Mouse (Mus musculus): ENCODE measurements at regions not wholly inside any gene's neighbourhood (a gene's known extent, or its start where the extent isn't known, plus 50 kb on each side); places are given as distances from the start of the nearest gene placed in this dataset.
"Not testable (repeated sequence)": the region's sequence is repeated elsewhere in the genome, so short reads cannot be mapped to it uniquely, and the experiment has no call there.

DNA sequence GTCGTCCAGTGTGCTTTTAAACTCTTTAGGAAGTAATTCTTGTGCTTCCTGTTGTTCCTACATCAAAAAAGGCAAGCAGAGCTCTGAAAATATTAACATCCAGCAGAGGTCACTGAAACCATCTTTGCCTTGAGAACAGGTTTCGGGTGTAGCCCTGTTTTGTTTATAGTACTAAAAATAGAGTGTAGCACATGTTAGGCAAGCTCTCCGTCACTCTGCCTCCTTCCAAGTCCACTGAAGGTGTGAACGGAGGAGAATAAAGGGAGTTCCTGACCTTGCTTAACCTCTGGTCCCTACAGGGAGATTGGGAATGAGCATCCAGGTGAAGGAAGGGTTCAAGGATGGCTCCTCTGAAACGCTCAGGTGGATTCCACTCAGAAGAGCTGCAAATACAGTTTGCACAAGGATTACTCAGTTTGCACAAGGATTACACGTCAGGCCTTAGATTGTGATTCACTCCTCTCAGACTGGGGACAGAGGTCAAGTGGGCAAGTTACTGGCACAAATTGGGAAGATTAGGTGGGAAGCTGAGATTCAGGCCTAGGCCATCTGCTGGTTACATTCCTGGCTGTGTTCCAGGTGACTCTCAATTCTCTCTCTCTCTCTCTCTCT is 304.5 kb downstream of the Sfmbt2 start:
- H3K4me3 ChIP-seq (replicated peaks; ENCODE audit: low read length), result no peak overlapping the region
- ATAC-seq (ENCODE audit: low FRiP score, low read depth) (no peak), DNase-seq (ENCODE audit: low spot score) (peak; percentile 34)
- no peaks in the 10 kb centered on the region for H3K9me3 ChIP-seq (ENCODE audit: control insufficient read depth, low read length)
- no peaks in the 10 kb centered on the region for H3K36me3 ChIP-seq (ENCODE audit: control insufficient read depth, insufficient read depth, low read length)
- peaks cover 14% of the 10 kb centered on the region; the same call in 1 of the 2 replicates for H3K4me1 ChIP-seq (ENCODE audit: control insufficient read depth, insufficient read depth, low read length)
- no peak overlapping the region for H3K27ac ChIP-seq (replicated peaks; ENCODE audit: low read depth, low read length)
- WGBS, result 27% methylated on average over 6 of the region's 6 CpGs
- no peak for TF ChIP-seq POLR2A (IDR thresholded peaks at IDR 0.05; ENCODE audit: borderline replicate concordance, extremely low read depth, insufficient read depth, insufficient read length)
- H3K4me2 ChIP-seq (replicated peaks; ENCODE audit: low read depth, low read length, severe bottlenecking), result no peak overlapping the region
- H3K27me3 ChIP-seq (ENCODE audit: control insufficient read depth, insufficient read depth, low read length), result no peaks in the 10 kb centered on the region
- no peak overlapping the region for H3K9ac ChIP-seq (ENCODE audit: low read depth, low read length, severe bottlenecking)

DNA sequence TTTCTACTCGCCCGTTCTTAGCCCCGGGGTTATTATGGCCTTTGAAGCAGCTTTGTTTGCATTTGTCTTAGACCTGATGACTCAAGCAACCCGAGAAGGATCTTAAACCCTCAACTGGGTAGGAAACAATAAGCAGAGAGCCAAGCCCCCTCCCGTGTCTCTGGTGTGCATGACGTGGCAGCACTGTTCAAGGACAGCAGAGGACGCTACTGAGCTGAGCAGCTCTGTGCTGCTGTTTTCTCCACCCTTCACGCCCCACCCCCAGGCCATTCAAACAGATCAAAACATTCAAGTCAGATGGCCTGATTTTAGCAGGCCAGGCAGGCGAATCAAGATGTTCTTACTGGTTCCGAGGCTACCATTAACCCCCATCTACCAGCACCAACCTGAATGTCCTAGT is 331.1 kb downstream of the Sfmbt2 start:
- H3K4me3 ChIP-seq (replicated peaks; ENCODE audit: low read length), result no peak overlapping the region
- no peak overlapping the region for H3K27ac ChIP-seq (replicated peaks; ENCODE audit: low read depth, low read length)
- ATAC-seq (ENCODE audit: low FRiP score, low read depth), result no peak
- 44% methylated on average over 10 of the region's 10 CpGs for WGBS
- DNase-seq (ENCODE audit: low spot score), result no peak
- TF ChIP-seq POLR2A (IDR thresholded peaks at IDR 0.05; ENCODE audit: borderline replicate concordance, extremely low read depth, insufficient read depth, insufficient read length), result no peak
- no peaks in the 10 kb centered on the region for H3K9me3 ChIP-seq (ENCODE audit: control insufficient read depth, low read length)
- H3K27me3 ChIP-seq (ENCODE audit: control insufficient read depth, insufficient read depth, low read length), result no peaks in the 10 kb centered on the region
- no peak overlapping the region for H3K4me2 ChIP-seq (replicated peaks; ENCODE audit: low read depth, low read length, severe bottlenecking)
- no peak overlapping the region for H3K9ac ChIP-seq (ENCODE audit: low read depth, low read length, severe bottlenecking)
- H3K36me3 ChIP-seq (ENCODE audit: control insufficient read depth, insufficient read depth, low read length), result no peaks in the 10 kb centered on the region
- H3K4me1 ChIP-seq (ENCODE audit: control insufficient read depth, insufficient read depth, low read length), result no peaks in the 10 kb centered on the region

DNA sequence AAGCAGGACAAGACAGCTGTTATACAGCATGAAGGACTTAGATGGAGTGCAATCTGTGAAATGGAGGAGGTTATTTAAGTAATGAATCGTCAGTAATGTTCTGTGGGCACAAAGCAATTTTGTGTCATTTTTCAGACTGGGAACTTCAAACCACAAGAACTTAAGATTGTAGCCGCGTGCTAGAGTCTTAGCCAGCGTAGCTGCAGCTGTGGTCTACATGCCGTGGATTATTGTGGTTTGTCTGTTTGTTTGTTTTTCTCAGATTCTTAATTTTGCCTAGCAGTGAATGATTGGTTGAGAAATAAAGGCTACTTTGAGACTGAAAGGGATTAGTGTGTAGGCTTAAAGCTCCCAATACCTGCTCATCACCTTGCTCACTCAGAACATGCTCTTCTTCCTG is 348.1 kb downstream of the Sfmbt2 start:
- no peak for TF ChIP-seq POLR2A (IDR thresholded peaks at IDR 0.05; ENCODE audit: borderline replicate concordance, extremely low read depth, insufficient read depth, insufficient read length)
- WGBS, result 65% methylated on average over 5 of the region's 5 CpGs

GRCm38 (mm10) chr2:10734337-10734736 is 364.0 kb downstream of the Sfmbt2 start:
- not testable (repeated sequence) for H3K27me3 ChIP-seq (ENCODE audit: control insufficient read depth, insufficient read depth, low read length); H3K27ac ChIP-seq (replicated peaks; ENCODE audit: low read depth, low read length); H3K36me3 ChIP-seq (ENCODE audit: control insufficient read depth, insufficient read depth, low read length); H3K9me3 ChIP-seq (ENCODE audit: control insufficient read depth, low read length); H3K4me3 ChIP-seq (replicated peaks; ENCODE audit: low read length); DNase-seq (ENCODE audit: low spot score); H3K4me2 ChIP-seq (replicated peaks; ENCODE audit: low read depth, low read length, severe bottlenecking); H3K9ac ChIP-seq (ENCODE audit: low read depth, low read length, severe bottlenecking); ATAC-seq (ENCODE audit: low FRiP score, low read depth); H3K4me1 ChIP-seq (ENCODE audit: control insufficient read depth, insufficient read depth, low read length)
- WGBS, result 87% methylated on average over 5 of the region's 5 CpGs

More for the DNA sequence above, 348.1 kb downstream of the Sfmbt2 start:
- DNase-seq (ENCODE audit: low spot score) (no peak), ATAC-seq (ENCODE audit: low FRiP score, low read depth) (no peak)
- Histone ChIP-seq H3K36me3 (ENCODE audit: control insufficient read depth, insufficient read depth, low read length) (no peaks in the 10 kb centered on the region), H3K9ac (ENCODE audit: low read depth, low read length, severe bottlenecking) (no peak overlapping the region), H3K9me3 (ENCODE audit: control insufficient read depth, low read length) (no peaks in the 10 kb centered on the region), H3K27me3 (ENCODE audit: control insufficient read depth, insufficient read depth, low read length) (no peaks in the 10 kb centered on the region), H3K4me2 (replicated peaks; ENCODE audit: low read depth, low read length, severe bottlenecking) (no peak overlapping the region), H3K27ac (replicated peaks; ENCODE audit: low read depth, low read length) (no peak overlapping the region), H3K4me3 (replicated peaks; ENCODE audit: low read length) (no peak overlapping the region), H3K4me1 (ENCODE audit: control insufficient read depth, insufficient read depth, low read length) (no peaks in the 10 kb centered on the region; the same call in 1 of the 2 replicates)

DNA sequence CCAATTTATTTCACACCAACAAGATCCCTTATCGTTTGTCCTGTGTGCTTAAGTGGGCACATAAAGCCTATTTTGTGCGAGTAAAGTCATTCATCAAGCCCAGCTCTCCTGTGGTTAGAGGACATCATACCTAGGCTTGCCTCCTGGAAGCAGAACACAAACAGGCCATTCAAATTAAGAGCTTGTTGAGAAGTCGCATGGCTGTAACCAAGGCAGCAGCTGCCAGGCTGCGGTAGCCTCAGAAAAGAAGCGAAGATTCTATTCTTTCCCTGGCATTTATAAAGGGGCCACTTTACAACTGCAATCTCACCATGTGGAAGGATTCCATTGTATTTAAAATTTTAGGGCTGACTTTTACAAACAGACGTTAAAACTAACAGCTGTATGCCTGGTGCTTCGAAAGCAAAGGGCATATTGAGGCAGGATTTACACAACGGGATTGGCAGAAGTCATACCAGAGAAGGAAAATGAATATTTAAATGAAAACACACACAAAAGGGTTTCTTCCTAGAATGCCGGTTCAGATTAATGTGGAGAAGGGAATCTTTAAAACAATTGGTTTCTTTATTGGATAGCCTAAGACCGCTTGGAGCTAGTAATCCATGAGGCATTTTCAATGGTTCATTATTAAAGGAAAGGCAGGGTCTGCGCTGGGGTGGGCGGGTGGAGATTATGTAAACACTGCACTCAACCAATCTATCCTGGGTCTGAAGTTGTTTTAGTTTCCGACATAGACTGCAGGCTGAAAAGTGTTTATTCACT is 366.6 kb downstream of the Sfmbt2 start:
- no peaks in the 10 kb centered on the region for H3K4me1 ChIP-seq (ENCODE audit: control insufficient read depth, insufficient read depth, low read length)
- DNase-seq (ENCODE audit: low spot score) (peak; percentile 25), ATAC-seq (ENCODE audit: low FRiP score, low read depth) (peak; percentile 64)
- no peak for TF ChIP-seq POLR2A (IDR thresholded peaks at IDR 0.05; ENCODE audit: borderline replicate concordance, extremely low read depth, insufficient read depth, insufficient read length)
- H3K36me3 ChIP-seq (ENCODE audit: control insufficient read depth, insufficient read depth, low read length), result no peaks in the 10 kb centered on the region
- H3K9ac ChIP-seq (ENCODE audit: low read depth, low read length, severe bottlenecking), result no peak overlapping the region
- no peaks in the 10 kb centered on the region for H3K27me3 ChIP-seq (ENCODE audit: control insufficient read depth, insufficient read depth, low read length)
- H3K4me3 ChIP-seq (replicated peaks; ENCODE audit: low read length), result no peak overlapping the region
- 24% methylated on average over 13 of the region's 13 CpGs for WGBS
- H3K27ac ChIP-seq (replicated peaks; ENCODE audit: low read depth, low read length), result peak overlapping the region; percentile 11; the same call in 1 of the 2 replicates
- H3K4me2 ChIP-seq (replicated peaks; ENCODE audit: low read depth, low read length, severe bottlenecking), result peak overlapping the region; percentile 24
- no peaks in the 10 kb centered on the region for H3K9me3 ChIP-seq (ENCODE audit: control insufficient read depth, low read length)
